Mouse (Mus musculus) E14TG2a.4 (cell line): Measurements from ENCODE around the gene Megf11.

Source experiments
- CTCF ChIP-seq: conservative IDR thresholded peaks from 2 replicates; pipeline ENCODE4 v1.5.1; 2014; ENCODE audit warnings: low read length
- POU5F1 ChIP-seq: IDR thresholded peaks from 2 replicates; pipeline ENCODE4 v1.6.1; 2014; ENCODE audit warnings: low read length, borderline replicate concordance

- TF ChIP-seq CTCF (no peak), POU5F1 (no peak)
Observed at GRCm38 (mm10) chr9:64482126-64482525, 96.7 kb downstream of the Megf11 start.
